Mouse (Mus musculus) myocyte (in vitro differentiated cells): ENCODE results near the gene Igf1r. TPM values are rescaled to one million over a fixed set of nuclear protein-coding genes. Genes with fewer than 3 reads are reported as not detected.

Source experiments
- H3K27me3 ChIP-seq: one replicate; pipeline ENCODE4 v1.6.1; 2011; ENCODE audit not compliant: control insufficient read depth, insufficient read depth, insufficient read length
- H3K36me3 ChIP-seq: one replicate; pipeline ENCODE4 v1.6.1; 2011; ENCODE audit not compliant: control insufficient read depth, insufficient read depth
- H3K4me2 ChIP-seq: one replicate; pipeline ENCODE4 v1.6.1; 2011; ENCODE audit warnings: low read depth, control low read depth
- H3K4me3 ChIP-seq: one replicate; pipeline ENCODE4 v1.5.1; 2011; ENCODE audit warnings: mild to moderate bottlenecking, control low read depth, moderate library complexity
- H3K79me2 ChIP-seq: one replicate; pipeline ENCODE4 v1.6.1; 2011; ENCODE audit not compliant: control insufficient read depth, insufficient read depth
- H3ac ChIP-seq: one replicate; pipeline ENCODE4 v1.6.1; 2011; ENCODE audit not compliant: control insufficient read depth, insufficient read length
- CEBPB ChIP-seq: IDR thresholded peaks from 2 replicates; pipeline ENCODE4 v1.6.1; 2011; ENCODE audit warnings: mild to moderate bottlenecking, moderate library complexity; ENCODE audit not compliant: poor library complexity, insufficient read depth, severe bottlenecking
- E2F4 ChIP-seq: IDR thresholded peaks from one replicate; pipeline ENCODE4 v1.6.1; 2011; ENCODE audit warnings: mild to moderate bottlenecking, control low read depth, moderate library complexity; ENCODE audit not compliant: insufficient read depth
- MAX ChIP-seq: IDR thresholded peaks from one replicate; pipeline ENCODE4 v1.6.1; 2011; ENCODE audit warnings: low read depth, mild to moderate bottlenecking, control low read depth
- MYOD1 ChIP-seq, 3 experiments: IDR thresholded peaks; one replicate each; pipeline ENCODE4 v1.6.1; 2011; ENCODE audit warnings: control low read depth in 2 of 3, low read depth in 2 of 3, mild to moderate bottlenecking in 2 of 3, moderate library complexity in 1 of 3; ENCODE audit not compliant: insufficient read length in 2 of 3, control insufficient read depth in 1 of 3
- MYOG ChIP-seq, 3 experiments: IDR thresholded peaks; one replicate each; pipeline ENCODE4 v1.6.1; 2011; ENCODE audit warnings: control low read depth in 2 of 3, low read depth in 2 of 3, mild to moderate bottlenecking in 2 of 3; ENCODE audit not compliant: insufficient read length in 2 of 3, control insufficient read depth in 1 of 3, insufficient read depth in 1 of 3
- POLR2A ChIP-seq: IDR thresholded peaks from one replicate; pipeline ENCODE4 v1.6.1; 2011; ENCODE audit warnings: low read depth, mild to moderate bottlenecking, control low read depth, moderate library complexity; ENCODE audit not compliant: insufficient read length
- POLR2AphosphoS2 ChIP-seq: IDR thresholded peaks from one replicate; pipeline ENCODE4 v1.6.1; 2011; ENCODE audit warnings: low read depth, control low read depth; ENCODE audit not compliant: insufficient read length
- REST ChIP-seq: IDR thresholded peaks from one replicate; pipeline ENCODE4 v1.6.1; 2011; ENCODE audit warnings: mild to moderate bottlenecking, control low read depth, moderate library complexity; ENCODE audit not compliant: insufficient read depth, insufficient read length
- SRF ChIP-seq: IDR thresholded peaks from one replicate; pipeline ENCODE4 v1.6.1; 2011; ENCODE audit warnings: low read depth; ENCODE audit not compliant: control insufficient read depth, insufficient read length
- TCF12 ChIP-seq: IDR thresholded peaks from one replicate; pipeline ENCODE4 v1.6.1; 2011; ENCODE audit warnings: mild to moderate bottlenecking, control low read depth; ENCODE audit not compliant: poor library complexity, insufficient read depth, severe bottlenecking
- TCF3 ChIP-seq: IDR thresholded peaks from one replicate; pipeline ENCODE4 v1.6.1; 2011; ENCODE audit warnings: low read depth, control low read depth; ENCODE audit not compliant: insufficient read length
- USF1 ChIP-seq: IDR thresholded peaks from one replicate; pipeline ENCODE4 v1.6.1; 2011; ENCODE audit warnings: low read depth, mild to moderate bottlenecking, control low read depth, moderate library complexity
- polyA plus RNA-seq: library from polyadenylated mRNA; unstranded; fragments of >200 nt; fragmentation: generic; extraction: Trizol; gene quantifications from one replicate; pipeline ENCODE4 v1.2.1, GENCODE M21; 2012; ENCODE audit warnings: missing spikeins

Igf1r gene
- polyA plus RNA-seq, 1 experiment, result 7.9 TPM

GRCm38 (mm10) chr7:68134948-68135347 lies 182.3 kb downstream of the Igf1r start:
- no peaks in the 10 kb centered on the region for H3K27me3 ChIP-seq
- no peaks in the 10 kb centered on the region for H3K36me3 ChIP-seq
- peaks cover 26% of the 10 kb centered on the region for H3K79me2 ChIP-seq
- no peak overlapping the region for H3ac ChIP-seq
- TF ChIP-seq MYOG (IDR thresholded peaks at IDR 0.05; ENCODE audit: control insufficient read depth in 1 of 3, insufficient read depth in 1 of 3, insufficient read length in 2 of 3, low read depth in 2 of 3), result no peak
- TF ChIP-seq MAX, result no peak
- TF ChIP-seq POLR2A, result no peak
- no peak for TF ChIP-seq E2F4
- no peak overlapping the region for H3K4me2 ChIP-seq
- no peak overlapping the region for H3K4me3 ChIP-seq

GRCm38 (mm10) chr7:68136056-68136455 lies 183.4 kb downstream of the Igf1r start:
- Histone ChIP-seq H3K79me2 (peaks cover 18% of the 10 kb centered on the region), H3K27me3 (no peaks in the 10 kb centered on the region), H3ac (no peak overlapping the region), H3K4me3 (no peak overlapping the region), H3K4me2 (no peak overlapping the region), H3K36me3 (no peaks in the 10 kb centered on the region)
- TF ChIP-seq TCF12, result no peak
- TF ChIP-seq POLR2A, result no peak
- no peak for TF ChIP-seq CEBPB
- no peak for TF ChIP-seq TCF3
- no peak for TF ChIP-seq REST
- TF ChIP-seq SRF, result no peak
- no peak for TF ChIP-seq MYOG (IDR thresholded peaks at IDR 0.05; ENCODE audit: control insufficient read depth in 1 of 3, insufficient read depth in 1 of 3, insufficient read length in 2 of 3, low read depth in 2 of 3)
- no peak for TF ChIP-seq MAX
- TF ChIP-seq MYOD1 (IDR thresholded peaks at IDR 0.05; ENCODE audit: control insufficient read depth in 1 of 3, insufficient read length in 2 of 3, low read depth in 2 of 3), result no peak
- TF ChIP-seq E2F4, result no peak
- no peak for TF ChIP-seq USF1
- no peak for TF ChIP-seq POLR2AphosphoS2

- H3ac ChIP-seq, result no peak overlapping the region
- no peaks in the 10 kb centered on the region for H3K36me3 ChIP-seq
- H3K4me2 ChIP-seq, result no peak overlapping the region
- H3K27me3 ChIP-seq, result no peaks in the 10 kb centered on the region
- H3K4me3 ChIP-seq, result no peak overlapping the region
- TF ChIP-seq E2F4 (no peak), TCF3 (no peak), POLR2AphosphoS2 (no peak), SRF (no peak), MYOD1 (IDR thresholded peaks at IDR 0.05; ENCODE audit: control insufficient read depth in 1 of 3, insufficient read length in 2 of 3, low read depth in 2 of 3) (no peak), REST (no peak), CEBPB (no peak), MAX (no peak), POLR2A (no peak), MYOG (IDR thresholded peaks at IDR 0.05; ENCODE audit: control insufficient read depth in 1 of 3, insufficient read depth in 1 of 3, insufficient read length in 2 of 3, low read depth in 2 of 3) (no peak), USF1 (no peak), TCF12 (no peak)
- peaks cover 16% of the 10 kb centered on the region for H3K79me2 ChIP-seq
Measured at GRCm38 (mm10) chr7:68139384-68139783, 186.8 kb downstream of the Igf1r start.

GRCm38 (mm10) chr7:68140041-68140807 lies 187.6 kb downstream of the Igf1r start:
- no peak overlapping the region for H3K4me2 ChIP-seq
- no peaks in the 10 kb centered on the region for H3K36me3 ChIP-seq
- H3ac ChIP-seq, result no peak overlapping the region
- peaks cover 18% of the 10 kb centered on the region for H3K79me2 ChIP-seq
- H3K4me3 ChIP-seq, result no peak overlapping the region
- TF ChIP-seq MYOD1 (IDR thresholded peaks at IDR 0.05; ENCODE audit: control insufficient read depth in 1 of 3, insufficient read length in 2 of 3, low read depth in 2 of 3) (no peak), REST (no peak), POLR2A (no peak), SRF (no peak), POLR2AphosphoS2 (no peak), USF1 (no peak), MAX (no peak), TCF3 (no peak), TCF12 (no peak), CEBPB (no peak), E2F4 (no peak)
- H3K27me3 ChIP-seq, result no peaks in the 10 kb centered on the region

DNA sequence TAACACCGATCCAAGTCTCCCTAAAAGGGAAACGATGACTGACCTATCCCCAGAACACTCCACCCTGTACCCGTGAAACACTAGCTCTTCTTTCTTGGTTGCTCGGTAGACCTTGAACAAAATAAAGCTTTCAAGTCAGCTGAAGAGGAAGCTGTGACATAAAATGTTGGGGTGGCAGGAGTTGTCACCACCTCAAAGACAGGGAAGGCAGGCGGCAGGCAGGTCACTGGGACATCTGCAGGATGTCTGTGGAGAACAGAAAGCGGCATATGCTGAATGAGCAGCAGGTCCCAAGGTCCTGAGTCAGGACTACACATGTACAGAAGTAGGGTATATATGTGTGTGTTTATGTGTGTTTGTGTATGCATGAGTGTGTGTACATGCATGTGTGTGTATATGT lies 191.6 kb downstream of the Igf1r start:
- Histone ChIP-seq H3K4me2 (no peak overlapping the region), H3K79me2 (peaks cover 23% of the 10 kb centered on the region), H3K4me3 (no peak overlapping the region), H3ac (no peak overlapping the region), H3K36me3 (no peaks in the 10 kb centered on the region), H3K27me3 (no peaks in the 10 kb centered on the region)
- TF ChIP-seq MYOD1 (IDR thresholded peaks at IDR 0.05; ENCODE audit: control insufficient read depth in 1 of 3, insufficient read length in 2 of 3, low read depth in 2 of 3), result no peak
- TF ChIP-seq POLR2AphosphoS2, result no peak
- TF ChIP-seq SRF, result no peak
- TF ChIP-seq TCF12, result no peak
- no peak for TF ChIP-seq MYOG (IDR thresholded peaks at IDR 0.05; ENCODE audit: control insufficient read depth in 1 of 3, insufficient read depth in 1 of 3, insufficient read length in 2 of 3, low read depth in 2 of 3)
- TF ChIP-seq CEBPB, result no peak
- TF ChIP-seq REST, result no peak
- no peak for TF ChIP-seq POLR2A
- no peak for TF ChIP-seq E2F4
- TF ChIP-seq TCF3, result no peak
- TF ChIP-seq USF1, result no peak
- no peak for TF ChIP-seq MAX
